Mouse (Mus musculus): ENCODE measurements around the gene Mnat1. TPM values are rescaled to one million over a fixed set of nuclear protein-coding genes. Genes with fewer than 3 reads are reported as not detected.

Mnat1 gene
- polyA plus RNA-seq, 1 experiment: 40.0 TPM

DNA sequence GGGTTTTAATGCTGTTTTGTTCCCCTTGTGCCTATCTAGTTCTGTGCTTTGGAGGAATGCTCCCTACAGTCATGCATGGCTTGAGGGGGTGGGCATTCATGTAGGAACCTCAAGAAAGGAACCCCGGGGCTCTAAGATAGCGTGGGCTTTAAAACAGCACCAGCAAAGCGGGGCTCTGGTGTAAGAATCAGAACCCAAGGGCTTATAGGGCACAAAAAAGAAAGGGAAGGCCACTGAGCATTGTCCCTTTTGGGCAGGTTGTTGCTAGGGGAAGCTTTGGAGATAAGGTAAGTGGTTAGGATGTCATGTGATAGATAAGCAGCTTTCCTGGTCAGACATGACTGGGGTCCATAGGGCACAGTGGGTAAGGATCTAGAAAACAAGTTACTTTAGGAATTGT lies 165.1 kb downstream of the Mnat1 start:
- Histone ChIP-seq H3K27ac (ENCODE audit: insufficient read depth, low read length) (no peak overlapping the region), H3K4me1 (ENCODE audit: control insufficient read depth, insufficient read depth, low read length) (0 out of 2 replicates have a peak, but pooled peaks cover 2% of the 10 kb centered on the region), H3K4me3 (ENCODE audit: insufficient read depth, low read length) (no peak overlapping the region)
- no peak for TF ChIP-seq POLR2A (IDR thresholded peaks at IDR 0.05; ENCODE audit: low read depth, low read length)
- no peak for TF ChIP-seq CTCF (IDR thresholded peaks at IDR 0.05; ENCODE audit: borderline replicate concordance, insufficient read depth, low read length)

DNA sequence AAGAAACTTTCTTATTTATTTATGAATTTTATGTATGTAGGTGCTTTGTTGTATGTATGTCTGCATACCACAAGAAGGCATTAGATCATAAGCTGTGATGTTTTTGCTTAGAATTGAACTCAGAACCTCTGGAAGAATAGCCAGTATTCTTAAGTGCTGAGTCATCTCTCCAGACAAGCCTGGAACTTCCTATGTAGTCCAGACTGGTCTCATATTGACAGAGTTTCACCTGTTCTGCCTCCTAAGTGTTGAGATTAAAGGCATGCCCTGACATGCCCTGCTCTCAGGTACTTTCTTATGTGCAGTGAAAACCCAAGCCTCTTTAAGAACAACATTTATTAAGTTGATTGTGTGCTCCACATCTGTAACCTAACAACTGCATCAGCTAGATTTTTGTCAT lies 171.4 kb downstream of the Mnat1 start:
- peaks cover 11% of the 10 kb centered on the region for H3K4me1 ChIP-seq (ENCODE audit: control insufficient read depth, insufficient read depth, low read length)
- no peak for TF ChIP-seq CTCF (IDR thresholded peaks at IDR 0.05; ENCODE audit: borderline replicate concordance, insufficient read depth, low read length)
- TF ChIP-seq POLR2A (IDR thresholded peaks at IDR 0.05; ENCODE audit: low read depth, low read length): no peak
- peak overlapping the region; percentile 87 for H3K27ac ChIP-seq (ENCODE audit: insufficient read depth, low read length)
- H3K4me3 ChIP-seq (ENCODE audit: insufficient read depth, low read length): no peak overlapping the region

DNA sequence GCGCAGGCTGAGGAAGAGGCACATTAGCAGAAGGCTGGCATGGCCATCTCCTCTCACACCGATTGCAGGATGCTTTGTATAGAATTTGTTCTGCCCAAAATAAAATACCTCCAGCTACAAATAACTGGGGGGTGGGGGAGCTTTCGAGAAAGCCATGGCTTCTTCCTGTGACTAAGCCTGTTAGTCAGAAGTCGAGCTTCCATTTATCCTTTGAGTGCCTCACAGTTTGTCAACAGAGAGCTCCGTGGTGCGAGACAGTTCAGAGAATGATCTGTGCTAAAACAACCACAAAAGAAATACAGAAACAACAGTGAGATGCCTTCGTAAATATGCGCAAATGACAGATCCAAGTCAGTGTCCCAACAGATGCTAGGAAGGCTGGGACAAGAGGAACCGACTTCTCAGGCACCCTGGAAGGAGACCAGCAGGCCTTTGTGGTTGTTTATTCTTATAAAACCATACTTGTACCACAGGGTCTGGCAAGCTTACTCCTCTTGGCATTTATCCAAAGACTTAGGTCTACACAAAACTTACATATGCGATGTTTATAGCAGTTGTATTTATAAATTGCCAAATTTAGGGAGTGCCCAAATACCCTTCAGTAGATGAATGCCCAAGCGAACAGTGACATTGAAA lies 172.1 kb downstream of the Mnat1 start:
- no peak for TF ChIP-seq POLR2A (IDR thresholded peaks at IDR 0.05; ENCODE audit: low read depth, low read length)
- TF ChIP-seq CTCF (IDR thresholded peaks at IDR 0.05; ENCODE audit: borderline replicate concordance, insufficient read depth, low read length): no peak
- Histone ChIP-seq H3K4me1 (ENCODE audit: control insufficient read depth, insufficient read depth, low read length) (peaks cover 11% of the 10 kb centered on the region), H3K27ac (ENCODE audit: insufficient read depth, low read length) (peak overlapping the region; percentile 87), H3K4me3 (ENCODE audit: insufficient read depth, low read length) (no peak overlapping the region)

DNA sequence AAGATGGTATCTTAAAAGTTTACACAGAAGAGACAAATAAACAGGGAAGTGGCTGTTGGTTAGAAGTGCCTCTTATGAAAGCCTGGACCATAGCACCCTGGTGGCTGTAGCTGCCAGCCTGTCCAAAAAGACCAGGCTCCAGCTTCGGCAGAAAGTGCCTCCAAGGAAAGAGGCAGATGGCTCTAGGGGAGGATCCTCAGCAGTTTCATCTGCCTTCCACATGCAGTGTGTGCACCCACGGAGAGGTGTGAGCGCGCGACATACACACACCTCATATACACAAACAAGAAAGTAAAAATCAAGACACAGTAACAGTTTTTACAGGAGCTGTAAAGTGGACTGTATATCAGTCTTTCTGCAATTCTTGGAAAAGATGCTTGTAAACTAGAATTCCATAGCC lies 175.1 kb downstream of the Mnat1 start:
- TF ChIP-seq POLR2A (IDR thresholded peaks at IDR 0.05; ENCODE audit: low read depth, low read length): no peak
- TF ChIP-seq CTCF (IDR thresholded peaks at IDR 0.05; ENCODE audit: borderline replicate concordance, insufficient read depth, low read length): no peak
- Histone ChIP-seq H3K4me3 (ENCODE audit: insufficient read depth, low read length) (no peak overlapping the region), H3K4me1 (ENCODE audit: control insufficient read depth, insufficient read depth, low read length) (peaks cover 11% of the 10 kb centered on the region), H3K27ac (ENCODE audit: insufficient read depth, low read length) (no peak overlapping the region)

DNA sequence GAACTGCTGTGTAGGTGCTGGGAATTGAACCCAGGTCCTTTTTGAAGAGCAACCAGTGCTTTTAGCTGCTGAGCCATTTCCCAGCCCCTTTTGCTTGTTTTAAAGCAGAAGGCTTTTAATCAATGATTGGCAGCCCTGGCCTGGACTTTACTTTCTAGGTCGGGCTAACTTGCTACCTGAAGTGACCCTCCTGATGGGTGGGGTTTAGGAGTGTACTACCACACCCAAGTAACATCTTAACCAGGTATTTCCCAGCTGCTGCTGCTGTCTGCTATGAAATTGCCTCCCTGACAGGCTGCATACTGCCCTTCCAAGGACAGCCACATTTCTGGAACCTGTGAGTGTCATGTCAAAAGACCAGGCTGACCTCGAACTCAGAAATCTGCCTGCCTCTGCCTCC lies 177.0 kb downstream of the Mnat1 start:
- H3K4me1 ChIP-seq (ENCODE audit: control insufficient read depth, insufficient read depth, low read length): peaks cover 5% of the 10 kb centered on the region
- TF ChIP-seq CTCF (IDR thresholded peaks at IDR 0.05; ENCODE audit: borderline replicate concordance, insufficient read depth, low read length) (no peak), POLR2A (IDR thresholded peaks at IDR 0.05; ENCODE audit: low read depth, low read length) (no peak)
- no peak overlapping the region for H3K4me3 ChIP-seq (ENCODE audit: insufficient read depth, low read length)
- H3K27ac ChIP-seq (ENCODE audit: insufficient read depth, low read length): no peak overlapping the region

DNA sequence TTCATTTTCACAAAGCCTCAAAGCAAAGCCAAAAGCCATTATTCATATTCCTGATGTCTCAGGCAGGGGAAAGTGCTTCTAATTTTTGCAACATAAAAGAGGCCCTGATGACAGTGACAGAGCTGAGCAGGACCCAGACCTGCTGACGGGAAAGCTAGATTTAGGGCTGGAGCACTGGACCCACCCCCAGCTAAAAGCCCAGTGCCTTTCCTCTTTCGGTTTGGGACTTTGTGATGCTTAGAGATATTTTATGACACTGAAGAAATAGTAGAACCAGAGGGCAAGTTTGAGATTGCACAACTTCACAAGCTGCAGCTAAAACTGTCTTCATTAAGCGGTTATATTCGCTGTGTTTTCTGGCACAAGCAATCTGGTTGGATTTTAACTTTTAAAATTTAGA lies 181.1 kb downstream of the Mnat1 start:
- Histone ChIP-seq H3K4me1 (ENCODE audit: control insufficient read depth, insufficient read depth, low read length) (no peaks in the 10 kb centered on the region; the same call in none of the 2 replicates), H3K27ac (ENCODE audit: insufficient read depth, low read length) (no peak overlapping the region; the same call in 1 of the 2 replicates)
- TF ChIP-seq CTCF (IDR thresholded peaks at IDR 0.05; ENCODE audit: borderline replicate concordance, insufficient read depth, low read length): no peak
- no peak for TF ChIP-seq POLR2A (IDR thresholded peaks at IDR 0.05; ENCODE audit: low read depth, low read length)

DNA sequence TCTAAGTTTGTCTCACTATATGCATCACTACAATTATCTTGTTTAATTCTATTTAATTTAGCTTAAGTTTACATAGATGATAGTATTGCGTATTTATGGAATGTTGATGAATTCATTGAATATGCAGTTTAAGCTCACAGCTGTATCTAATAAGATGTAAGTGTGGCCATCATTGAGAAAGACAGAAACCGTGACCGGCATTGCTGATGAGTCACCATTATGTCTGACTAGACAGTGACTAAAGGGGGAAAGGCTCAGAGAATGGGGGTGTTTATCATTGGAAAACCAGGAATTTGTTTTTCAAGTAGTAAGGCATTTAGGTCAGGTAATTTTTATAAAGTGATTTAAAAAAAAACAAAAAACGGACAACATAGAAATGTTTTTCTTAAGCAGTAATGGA lies 184.2 kb downstream of the Mnat1 start:
- TF ChIP-seq POLR2A (IDR thresholded peaks at IDR 0.05; ENCODE audit: low read depth, low read length) (no peak), CTCF (IDR thresholded peaks at IDR 0.05; ENCODE audit: borderline replicate concordance, insufficient read depth, low read length) (no peak)
- Histone ChIP-seq H3K27ac (ENCODE audit: insufficient read depth, low read length) (peak overlapping the region; percentile 84), H3K4me1 (ENCODE audit: control insufficient read depth, insufficient read depth, low read length) (no peaks in the 10 kb centered on the region; the same call in 1 of the 2 replicates), H3K4me3 (ENCODE audit: insufficient read depth, low read length) (no peak overlapping the region)

More for the DNA sequence above, 181.1 kb downstream of the Mnat1 start:
- H3K4me3 ChIP-seq (ENCODE audit: insufficient read depth, low read length): no peak overlapping the region

DNA sequence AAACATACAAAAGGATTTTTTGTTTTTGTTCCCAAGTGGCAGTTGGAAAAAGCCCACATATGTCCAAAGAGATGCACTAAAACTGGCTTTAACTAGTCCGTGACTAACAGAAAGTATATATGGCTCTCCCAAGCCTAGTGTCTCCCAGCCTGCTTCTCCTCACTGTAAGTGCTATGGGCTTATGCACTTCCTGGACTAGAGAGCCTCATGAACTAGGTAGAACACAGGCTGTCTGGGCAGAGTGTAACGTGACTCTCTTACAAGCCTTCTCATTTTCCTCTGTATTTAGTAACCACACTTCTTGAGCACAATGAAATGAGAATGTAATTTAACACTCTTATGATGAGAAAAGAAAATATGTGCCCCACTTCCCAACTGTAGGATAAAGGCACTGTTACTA lies 185.2 kb downstream of the Mnat1 start:
- Histone ChIP-seq H3K4me1 (ENCODE audit: control insufficient read depth, insufficient read depth, low read length) (no peaks in the 10 kb centered on the region; the same call in 1 of the 2 replicates), H3K4me3 (ENCODE audit: insufficient read depth, low read length) (no peak overlapping the region), H3K27ac (ENCODE audit: insufficient read depth, low read length) (peak overlapping the region; percentile 23; the same call in 1 of the 2 replicates)
- no peak for TF ChIP-seq POLR2A (IDR thresholded peaks at IDR 0.05; ENCODE audit: low read depth, low read length)
- no peak for TF ChIP-seq CTCF (IDR thresholded peaks at IDR 0.05; ENCODE audit: borderline replicate concordance, insufficient read depth, low read length)

DNA sequence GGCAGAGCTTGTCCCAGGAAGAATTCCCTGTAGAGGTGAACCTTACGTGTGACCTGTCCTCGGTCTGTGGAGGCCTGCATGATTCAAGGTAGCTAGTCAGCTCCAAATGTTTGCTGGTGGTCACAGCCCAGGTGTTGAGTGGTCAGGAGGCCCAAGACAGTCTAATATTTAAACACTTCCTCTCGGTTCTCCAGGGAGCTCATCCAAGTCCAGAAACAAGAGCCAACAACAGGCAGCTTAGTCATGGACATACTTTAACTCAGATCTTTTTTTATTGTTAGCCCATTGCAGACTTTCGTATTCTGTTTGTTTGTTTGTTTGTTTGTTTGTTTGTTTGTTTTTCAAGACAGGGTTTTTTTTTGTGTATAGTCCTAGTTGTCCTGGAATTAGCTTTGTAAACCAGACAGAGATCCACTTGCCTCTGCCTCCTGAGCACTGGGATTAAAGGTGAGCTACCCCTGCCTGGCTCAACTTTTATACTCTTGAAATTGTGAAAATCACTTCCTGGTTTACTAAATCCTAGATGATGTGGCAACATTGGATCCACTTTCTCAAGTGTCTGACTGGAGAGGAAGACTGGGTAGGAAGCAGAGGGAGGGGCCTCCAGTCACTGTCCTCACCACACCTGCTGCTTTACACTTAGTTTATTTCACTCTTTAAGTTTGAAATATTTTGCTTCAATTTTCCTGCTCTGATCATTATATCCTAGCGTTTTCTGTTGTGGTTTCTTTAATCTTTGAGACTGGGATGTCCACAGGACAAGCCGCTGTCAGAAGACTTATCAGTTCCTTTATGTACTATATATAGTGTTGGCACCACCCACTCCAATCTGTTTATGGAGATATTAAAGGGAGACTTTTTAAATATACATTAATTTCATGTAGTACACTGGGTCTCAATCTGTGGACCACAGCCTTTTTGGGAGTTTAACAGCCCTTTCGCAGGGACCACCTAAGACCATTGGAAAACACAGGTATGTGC lies 194.5 kb downstream of the Mnat1 start:
- no peak for TF ChIP-seq CTCF (IDR thresholded peaks at IDR 0.05; ENCODE audit: borderline replicate concordance, insufficient read depth, low read length)
- Histone ChIP-seq H3K27ac (ENCODE audit: insufficient read depth, low read length) (no peak overlapping the region), H3K4me1 (ENCODE audit: control insufficient read depth, insufficient read depth, low read length) (no peaks in the 10 kb centered on the region), H3K4me3 (ENCODE audit: insufficient read depth, low read length) (no peak overlapping the region)

Other genes with a start within 250 kb of the Mnat1 start
- gene Six6, start 183.8 kb upstream of the Mnat1 start, polyA plus RNA-seq (2011; ENCODE audit: insufficient read length, low read depth, missing spikeins): not detected in 2 replicates
- 2.3 and 3.9 TPM in 2 replicates for gene 4930447C04Rik, start 182.9 kb upstream of the Mnat1 start, polyA plus RNA-seq (2011; ENCODE audit: insufficient read length, low read depth, missing spikeins)
- gene Six1, start 69.8 kb upstream of the Mnat1 start, polyA plus RNA-seq (2011; ENCODE audit: insufficient read length, low read depth, missing spikeins): 17.4 and 31.3 TPM in 2 replicates
- 7.8 and 12.5 TPM in 2 replicates for gene Six4, start 10.3 kb upstream of the Mnat1 start, polyA plus RNA-seq (2011; ENCODE audit: insufficient read length, low read depth, missing spikeins)
- gene Trmt5, start 163.0 kb downstream of the Mnat1 start, polyA plus RNA-seq (2011; ENCODE audit: insufficient read length, low read depth, missing spikeins): 25.6 and 29.3 TPM in 2 replicates
- gene Slc38a6, start 163.1 kb downstream of the Mnat1 start, polyA plus RNA-seq (2011; ENCODE audit: insufficient read length, low read depth, missing spikeins): 18.7 and 26.0 TPM in 2 replicates

Data from embryonic fibroblast, embryonic 13.5 days (primary cell).